Mouse (Mus musculus) mouse embryonic stem cell (cell line): Measurements from ENCODE around the gene Cnfn.
"Not testable (repeated sequence)": the region's sequence is repeated elsewhere in the genome, so short reads cannot be mapped to it uniquely, and the experiment has no call there.

Experiments used
- in situ Hi-C, 2 experiments: fragments of 300-500 bp; cut with MboI; formaldehyde crosslinking; loops; 1 replicate in 1 of 2; 3 replicates in 1 of 2; pipeline ENCODE4 v1.14.3; 2019 to 2020; ENCODE audit warnings: low sequenced_read_pairs in 2 of 2, low pct_unique_long_range_greater_than_20kb in 1 of 2, mixed read lengths in 1 of 2; ENCODE audit not compliant: unreplicated experiment in 1 of 2

The Cnfn gene

DNA sequence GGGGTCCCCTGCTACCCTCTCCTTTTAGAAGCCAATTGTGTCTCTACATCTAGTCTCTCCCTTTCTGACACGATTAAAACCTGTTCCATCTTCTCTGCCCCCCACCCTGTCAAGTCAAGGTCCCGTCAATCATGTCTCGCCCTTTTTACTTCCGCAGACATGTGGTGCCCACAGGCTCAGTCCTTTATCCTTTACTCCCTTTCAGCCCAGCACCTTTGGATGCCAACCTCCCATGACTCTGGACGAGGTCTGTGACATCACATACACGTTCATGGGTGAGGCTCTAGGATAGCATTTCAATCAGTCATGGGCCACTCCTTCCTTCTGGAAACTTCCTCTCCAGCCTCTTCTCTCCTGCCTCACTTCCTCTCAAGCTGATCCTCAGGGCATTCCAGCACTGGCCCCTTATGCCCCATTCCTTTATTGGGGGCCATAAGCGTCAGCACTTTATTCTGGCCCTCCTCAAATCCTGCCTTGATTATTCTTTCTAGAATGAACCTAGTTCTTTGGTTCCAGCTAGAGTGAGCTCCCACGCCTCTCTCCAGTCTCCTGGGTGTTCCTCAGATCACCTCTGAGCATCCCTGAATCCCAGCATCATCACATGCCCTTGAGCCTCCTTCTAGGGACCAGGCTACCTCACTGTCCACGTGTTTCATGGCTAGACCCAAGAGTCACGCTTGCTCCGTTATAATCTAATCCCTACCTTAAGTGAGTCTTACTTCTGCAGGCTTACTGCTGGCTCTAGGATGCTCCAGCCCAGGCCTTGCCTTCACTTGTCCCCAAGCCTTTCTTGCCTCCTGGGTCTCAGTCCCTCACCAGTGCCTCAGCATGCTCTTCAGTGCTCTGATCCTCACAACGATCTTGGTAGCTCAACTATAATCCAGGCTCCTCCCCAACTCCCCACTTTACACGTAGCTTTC is 8.9 kb upstream of the Cnfn start:
- in situ Hi-C loops = loop anchor here in 1 of 2 experiments (25.0 kb wide), 1 partner anchor 391 kb away; no protein-coding TSS in a partner anchor

DNA sequence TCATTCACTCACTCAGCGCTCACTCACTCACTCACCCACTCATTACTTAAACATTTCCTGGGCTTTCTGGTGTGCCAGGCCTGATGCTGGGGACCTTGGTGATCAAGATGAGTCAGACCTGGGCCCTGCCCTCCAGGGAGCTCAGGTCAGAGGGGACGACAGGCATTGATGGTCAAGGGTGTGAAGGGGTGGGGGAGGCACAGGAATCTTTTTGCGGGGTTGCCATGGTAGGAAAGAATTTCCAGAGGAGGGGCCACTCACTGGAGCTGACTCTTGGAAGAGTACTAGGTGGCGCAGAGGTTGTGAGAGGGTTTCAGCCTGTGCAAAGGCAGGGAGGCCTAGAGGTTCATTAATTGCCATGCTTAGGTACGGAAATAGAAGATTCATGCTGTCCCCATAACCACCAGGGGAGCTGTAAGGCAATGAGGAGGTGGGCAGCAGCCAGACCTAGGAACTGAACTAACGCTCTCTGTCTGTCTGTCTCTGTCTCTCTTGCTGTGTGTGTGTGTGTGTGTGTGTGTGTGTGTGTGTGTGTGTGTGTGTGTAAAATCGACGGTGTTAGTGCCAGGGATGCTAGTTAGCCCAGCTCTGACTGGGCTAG is 7.7 kb upstream of the Cnfn start:
- in situ Hi-C loops = loop anchor here in 1 of 2 experiments (25.0 kb wide), 1 partner anchor 390 kb away; no protein-coding TSS in a partner anchor

DNA sequence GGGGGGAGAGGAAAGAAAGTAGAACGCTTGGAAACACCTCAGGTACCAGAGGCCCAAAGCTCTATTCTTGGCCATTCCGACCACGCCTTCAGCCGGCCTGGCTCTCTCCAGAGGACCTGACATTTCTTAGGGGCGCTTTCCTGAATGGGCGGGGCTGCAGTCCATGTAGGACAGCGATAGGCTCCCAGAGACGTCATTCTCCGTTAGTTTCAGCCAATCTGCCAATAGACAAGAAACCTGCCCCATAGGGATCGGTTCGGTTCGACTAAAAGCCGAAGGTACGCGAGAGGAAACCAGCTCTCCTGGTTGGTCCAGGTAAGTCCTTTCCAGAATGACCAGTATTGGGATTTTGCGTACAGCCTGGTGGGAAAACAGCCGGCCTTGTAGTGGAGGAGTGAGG is 7.0 kb upstream of the Cnfn start:
- in situ Hi-C loops = loop anchor here in 1 of 2 experiments (25.0 kb wide), 1 partner anchor 389 kb away; no protein-coding TSS in a partner anchor

DNA sequence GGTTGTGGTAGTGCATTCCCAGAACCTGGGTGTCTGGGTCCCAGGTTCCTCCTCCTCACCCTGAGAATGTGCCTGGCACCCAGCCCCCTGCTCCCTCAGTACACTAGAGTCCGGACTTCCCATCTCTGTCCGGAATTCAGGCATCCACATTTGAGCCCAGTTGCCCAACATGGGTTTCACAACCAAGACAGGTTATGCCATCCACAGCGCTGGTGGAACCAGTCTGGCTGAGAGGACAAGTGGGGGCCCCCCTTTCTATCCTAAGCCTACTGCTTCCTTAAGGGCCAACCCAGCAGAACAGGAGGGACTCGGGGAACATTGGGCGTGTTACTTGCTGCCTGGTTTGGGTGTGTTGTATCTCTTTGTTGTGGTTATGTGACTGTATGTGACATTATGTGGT is 2.9 kb upstream of the Cnfn start:
- in situ Hi-C loops = no loop called here

DNA sequence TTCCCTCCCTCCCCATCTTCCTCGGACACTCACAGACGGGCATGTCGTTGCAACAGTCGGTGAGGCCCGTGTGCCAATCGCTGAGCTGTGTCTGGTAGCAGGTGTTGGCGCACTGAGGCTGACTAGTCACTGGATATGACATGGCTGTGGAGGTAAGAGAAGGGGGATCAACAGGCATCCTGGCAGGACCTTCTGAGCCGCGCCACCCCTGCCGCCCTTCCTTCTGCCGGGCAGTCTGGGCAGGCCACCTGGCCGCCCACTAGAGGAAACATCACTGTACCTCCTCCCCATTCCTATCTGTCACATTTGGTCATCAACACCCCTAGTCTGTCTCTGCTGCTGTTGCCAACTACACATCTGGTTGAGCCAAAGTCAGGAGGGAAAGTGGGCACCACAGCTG is 1.2 kb downstream of the Cnfn start:
- in situ Hi-C loops = no loop called here

DNA sequence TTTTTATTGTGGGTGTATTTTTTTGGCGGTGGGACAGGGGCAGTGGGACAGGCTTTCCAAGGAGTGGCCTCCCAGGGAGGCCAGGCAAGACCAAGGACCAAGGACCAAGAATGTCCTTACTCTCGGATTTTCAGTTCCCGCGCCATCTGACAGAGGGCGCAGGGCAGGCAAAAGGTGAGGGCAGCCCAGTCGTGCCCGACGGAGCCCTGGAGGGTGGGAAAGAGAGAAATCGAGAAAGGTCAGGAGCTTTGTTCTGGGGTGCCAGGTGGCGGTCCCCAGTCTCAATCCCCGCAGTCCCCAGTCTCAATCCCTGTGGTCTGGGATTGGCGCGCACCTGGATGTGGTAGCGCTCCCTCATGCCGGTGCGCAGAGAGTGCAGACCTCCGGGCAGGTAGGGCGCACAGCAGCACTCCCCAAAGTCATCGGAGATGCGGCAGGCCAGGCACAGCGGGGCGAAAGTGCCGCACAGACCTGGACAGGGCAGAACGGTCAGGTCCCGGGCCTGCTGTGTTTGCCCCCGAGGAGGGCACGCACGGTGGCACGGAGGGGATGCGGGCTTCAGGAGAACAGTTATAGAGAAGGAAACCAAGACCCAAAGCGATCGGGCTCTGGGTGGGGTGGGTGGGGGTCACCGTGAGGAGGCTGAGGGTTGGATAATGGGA is 1.8 kb downstream of the Cnfn start:
- in situ Hi-C loops = no loop called here

DNA sequence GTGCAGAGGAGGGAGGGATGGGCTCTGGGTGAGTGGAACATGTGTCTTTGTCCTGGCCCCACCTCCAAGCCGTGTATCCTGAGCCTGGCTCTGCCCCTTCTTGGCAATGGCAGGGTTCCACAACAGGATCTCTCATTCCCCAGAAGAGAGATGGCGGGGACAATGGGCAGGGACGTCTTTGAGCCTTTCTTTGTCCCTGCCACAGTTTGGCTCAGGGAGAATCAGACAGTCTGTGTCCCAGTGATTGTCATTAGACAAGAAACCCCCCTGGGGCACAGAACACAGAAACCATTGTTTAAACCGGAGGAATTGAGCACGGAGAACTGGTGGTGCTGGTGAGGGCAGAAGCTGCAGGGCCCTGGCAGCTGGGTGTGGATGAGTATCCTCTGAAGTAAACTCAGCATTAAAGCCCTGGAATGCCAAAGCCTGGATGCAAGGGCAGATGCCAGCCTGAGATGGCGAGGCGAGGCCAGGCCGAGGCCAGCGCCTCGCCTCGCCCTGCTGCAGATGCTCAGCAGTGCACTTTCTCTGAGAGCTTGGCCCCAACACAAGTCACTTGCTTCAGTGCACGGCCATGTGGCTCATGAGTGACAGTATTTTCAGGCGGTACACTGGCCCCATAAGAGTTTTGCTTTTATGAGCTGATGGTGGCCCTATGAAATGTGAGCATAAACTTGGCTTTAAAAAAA is 3.4 kb downstream of the Cnfn start:
- in situ Hi-C loops = no loop called here

DNA sequence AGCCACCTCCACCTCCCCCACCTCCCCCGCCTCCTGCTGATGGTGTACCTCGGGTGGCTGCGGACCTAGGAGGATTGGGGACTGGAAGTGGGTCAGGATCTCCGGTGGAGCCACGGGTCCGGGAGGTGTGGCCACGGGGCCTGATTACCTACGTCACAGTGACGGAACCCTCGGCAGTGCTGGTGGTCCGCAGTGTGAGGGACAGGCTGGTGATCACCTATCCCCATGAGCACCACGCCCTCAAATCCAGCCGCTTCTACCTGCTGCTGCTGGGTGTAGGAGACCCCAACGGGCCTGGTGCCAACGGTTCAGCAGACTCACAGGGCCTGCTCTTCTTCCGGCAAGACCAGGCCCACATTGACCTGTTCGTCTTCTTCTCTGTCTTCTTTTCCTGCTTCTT is 5.9 kb downstream of the Cnfn start:
- in situ Hi-C loops = no loop called here

DNA sequence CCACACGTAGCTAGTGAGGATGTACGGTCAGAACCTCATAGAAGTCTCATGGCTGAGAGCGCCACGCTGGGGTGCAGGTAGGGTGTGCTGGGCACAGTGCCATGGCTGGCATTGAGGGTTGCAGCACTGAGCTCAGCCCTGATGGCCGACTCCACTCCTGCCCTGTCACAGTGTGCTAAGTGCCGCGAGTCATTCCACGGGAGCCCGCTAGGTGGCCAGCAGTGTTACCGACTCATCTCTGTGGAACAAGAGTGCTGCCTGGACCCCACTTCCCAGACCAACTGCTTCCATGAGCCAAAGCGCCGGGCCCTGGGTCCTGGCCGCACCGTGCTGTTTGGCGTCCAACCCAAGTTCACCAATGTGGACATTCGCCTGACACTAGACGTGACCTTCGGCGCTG is 6.4 kb downstream of the Cnfn start:
- in situ Hi-C loops = no loop called here

DNA sequence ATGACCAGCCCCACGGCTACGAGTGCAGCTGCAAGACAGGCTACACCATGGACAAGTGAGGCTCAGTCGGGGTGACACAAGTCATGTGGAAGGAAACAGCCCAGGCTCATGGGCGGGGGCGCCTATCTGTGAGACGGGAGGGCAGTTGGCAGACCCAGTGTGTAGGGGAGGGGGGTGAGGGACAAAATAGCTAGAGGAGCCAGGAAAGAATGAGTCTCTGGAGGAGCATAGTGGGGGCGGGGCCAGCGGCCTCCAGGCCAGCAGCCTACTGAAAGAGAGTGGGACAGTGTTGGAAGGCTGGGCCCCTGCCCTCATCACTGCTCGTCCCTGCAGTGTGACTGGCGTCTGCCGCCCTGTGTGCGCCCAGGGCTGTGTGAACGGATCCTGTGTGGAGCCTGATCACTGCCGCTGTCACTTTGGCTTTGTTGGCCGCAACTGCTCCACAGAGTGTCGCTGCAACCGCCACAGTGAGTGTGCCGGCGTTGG is 10.8 kb downstream of the Cnfn start:
- in situ Hi-C loops = no loop called here

DNA sequence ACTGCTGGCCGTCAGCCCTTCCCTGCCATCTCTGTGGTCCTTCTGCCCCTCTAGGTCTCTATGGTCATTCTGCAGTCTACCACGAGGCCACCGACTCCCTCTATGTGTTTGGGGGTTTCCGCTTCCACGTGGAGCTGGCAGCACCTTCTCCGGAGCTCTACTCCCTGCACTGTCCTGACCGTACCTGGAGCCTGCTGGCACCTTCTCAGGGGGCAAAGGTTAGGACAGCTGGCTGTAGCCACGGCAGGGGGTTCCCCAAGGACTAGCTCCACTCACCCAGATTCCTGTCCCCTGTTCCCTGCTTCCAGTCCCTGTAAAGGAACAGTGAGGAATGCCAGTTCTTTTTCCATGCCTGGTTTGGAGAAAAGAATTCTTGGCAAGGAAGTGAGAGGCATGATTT is 20.7 kb downstream of the Cnfn start:
- in situ Hi-C loops = no loop called here

DNA sequence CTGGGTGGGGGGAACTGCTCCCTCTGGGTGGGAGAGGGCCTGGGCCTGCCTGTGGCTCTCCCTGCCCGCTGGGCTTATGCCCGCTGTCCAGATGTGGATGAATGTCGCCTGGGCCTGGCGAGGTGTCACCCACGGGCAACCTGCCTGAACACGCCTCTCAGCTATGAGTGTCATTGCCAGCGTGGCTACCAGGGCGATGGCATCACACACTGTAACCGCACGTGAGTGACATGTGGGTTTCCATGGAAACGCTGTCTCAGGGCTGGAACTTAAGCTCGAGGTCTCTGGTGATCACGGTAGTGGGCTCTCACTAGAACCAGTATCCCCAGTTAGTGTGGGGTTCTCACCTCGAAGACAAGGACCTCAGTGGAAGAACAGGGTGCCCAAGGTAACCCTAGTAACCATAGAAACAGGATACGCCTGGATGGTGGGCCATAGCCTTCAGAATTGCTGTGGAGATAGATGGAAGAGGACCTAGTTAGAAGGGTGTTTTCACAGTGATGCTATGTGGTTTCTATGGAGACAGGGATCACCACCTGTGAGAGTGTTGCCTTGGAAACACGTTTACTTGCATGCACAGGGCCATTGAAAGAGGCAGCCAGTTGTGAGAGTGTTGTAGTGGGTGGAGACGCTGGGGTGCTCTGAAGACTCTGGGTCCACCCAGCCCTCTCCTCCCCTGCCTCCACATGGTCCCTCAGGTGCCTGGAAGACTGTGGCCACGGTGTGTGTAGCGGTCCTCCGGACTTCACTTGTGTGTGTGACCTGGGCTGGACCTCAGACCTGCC is 28.3 kb downstream of the Cnfn start:
- in situ Hi-C loops = no loop called here

DNA sequence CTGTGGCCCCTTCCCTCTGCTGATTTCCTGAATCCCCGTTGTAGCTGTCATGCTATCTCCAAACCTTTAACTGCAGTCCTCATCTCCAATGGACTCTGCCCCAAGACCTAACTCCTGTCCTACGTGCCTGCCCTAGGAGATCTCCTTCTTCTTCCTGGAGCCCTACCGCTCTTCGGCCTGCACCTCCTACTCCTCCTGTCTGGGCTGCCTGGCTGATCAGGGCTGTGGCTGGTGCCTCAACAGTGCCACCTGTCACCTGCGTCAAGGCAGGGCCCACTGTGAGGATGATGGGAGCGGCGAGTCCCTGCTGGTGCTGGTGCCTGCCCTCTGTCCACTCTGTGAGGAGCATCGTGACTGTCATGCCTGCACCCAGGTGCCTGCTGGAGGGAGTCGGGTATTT is 30.2 kb downstream of the Cnfn start:
- in situ Hi-C loops = loop anchor here in 1 of 2 experiments (10.0 kb wide), 1 partner anchor 235 kb away; no protein-coding TSS in a partner anchor

DNA sequence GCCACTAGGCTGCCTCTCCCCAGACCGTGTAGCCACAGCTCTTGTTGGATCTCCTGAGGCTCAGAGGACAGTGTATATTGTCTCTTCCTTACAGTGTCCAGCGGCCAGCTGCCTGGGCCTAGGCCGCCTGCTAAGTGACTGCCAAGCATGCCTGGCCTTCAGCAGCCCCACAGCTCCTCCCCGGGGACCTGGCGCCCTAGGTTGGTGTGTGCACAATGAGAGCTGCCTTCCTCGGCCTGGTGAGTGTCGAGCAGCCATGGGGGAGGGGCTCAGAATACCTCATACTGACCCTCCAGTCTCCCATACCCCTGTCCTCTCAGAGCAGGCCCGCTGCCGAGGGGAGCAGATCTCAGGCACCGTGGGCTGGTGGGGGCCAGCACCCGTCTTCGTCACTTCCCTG is 35.1 kb downstream of the Cnfn start:
- in situ Hi-C loops = loop anchor here in 1 of 2 experiments (10.0 kb wide), 1 partner anchor 230 kb away; no protein-coding TSS in a partner anchor

DNA sequence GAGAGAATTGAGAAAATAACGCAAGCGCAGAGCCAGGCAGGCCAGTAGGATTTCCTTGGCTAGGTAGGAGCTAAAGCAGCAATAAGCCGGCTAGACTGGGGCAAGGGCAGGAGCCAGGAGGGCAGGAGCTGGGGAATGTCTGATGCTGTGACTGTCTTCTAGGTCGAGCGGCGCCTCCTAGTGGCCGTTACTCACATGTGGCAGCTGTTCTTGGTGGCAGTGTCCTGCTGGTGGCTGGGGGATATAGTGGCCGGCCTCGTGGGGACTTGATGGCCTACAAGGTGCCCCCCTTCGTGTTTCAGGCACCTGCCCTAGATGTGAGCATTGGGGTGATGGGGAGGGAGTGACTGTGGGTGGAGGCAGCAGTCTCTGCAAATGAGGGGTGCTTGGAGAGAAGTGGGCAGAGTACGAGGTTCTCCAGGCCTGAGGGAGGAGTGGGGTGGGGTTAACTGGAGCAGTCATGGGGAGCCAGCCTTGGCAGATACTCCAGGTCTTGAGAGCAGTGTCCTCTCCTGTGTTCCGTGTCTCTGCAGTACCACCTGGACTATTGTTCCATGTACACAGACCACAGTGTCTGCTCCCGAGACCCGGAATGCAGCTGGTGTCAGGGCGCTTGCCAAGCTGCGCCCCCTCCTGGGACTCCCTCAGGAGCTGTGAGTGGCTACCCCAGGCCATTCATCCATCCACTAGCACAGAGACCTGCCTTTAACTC is 35.8 kb downstream of the Cnfn start:
- in situ Hi-C loops = loop anchor here in 1 of 2 experiments (10.0 kb wide), 1 partner anchor 229 kb away; no protein-coding TSS in a partner anchor

DNA sequence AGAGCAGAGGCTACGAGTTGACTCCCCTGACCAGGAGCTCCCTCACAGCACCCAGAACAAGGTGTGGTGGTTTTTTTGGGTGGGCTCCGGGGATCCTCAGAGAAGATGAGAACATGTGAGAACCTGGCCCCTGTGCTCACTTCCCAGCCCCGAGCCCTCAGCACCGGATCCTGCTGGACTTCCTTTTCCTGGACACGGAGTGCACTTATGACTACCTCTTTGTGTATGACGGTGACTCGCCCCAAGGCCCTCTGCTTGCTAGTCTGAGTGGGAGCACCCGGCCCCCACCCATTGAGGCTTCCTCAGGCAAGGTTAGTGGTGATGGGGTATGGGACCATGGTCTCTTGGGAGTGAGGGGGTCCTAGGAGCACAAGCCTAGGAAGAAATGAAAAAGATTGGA is 43.3 kb downstream of the Cnfn start:
- in situ Hi-C loops = no loop called here

DNA sequence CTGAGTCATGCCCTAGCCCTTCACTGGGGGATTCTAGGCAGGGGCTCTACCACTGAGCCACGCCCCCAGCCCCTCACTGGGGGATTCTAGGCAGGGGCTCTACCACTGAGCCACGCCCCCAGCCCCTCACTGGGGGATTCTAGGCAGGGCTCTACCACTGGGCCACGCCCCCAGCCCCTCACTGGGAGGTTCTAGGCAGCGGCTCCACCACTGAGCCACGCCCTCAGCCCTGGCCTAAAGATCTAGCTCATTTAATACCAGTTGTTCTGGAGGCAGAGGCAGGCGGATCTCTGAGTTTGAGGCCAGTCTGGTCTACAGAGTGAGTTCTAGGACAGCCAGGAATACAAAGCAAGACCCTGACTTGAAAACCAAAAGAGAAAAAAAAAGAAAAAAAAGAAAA is 44.1 kb downstream of the Cnfn start:
- in situ Hi-C loops = not testable (repeated sequence)
